Mouse (Mus musculus) ES-Bruce4 (cell line): ENCODE data around the gene Icam5.

ENCODE experiments used
- CTCF ChIP-seq: IDR thresholded peaks from one replicate; pipeline ENCODE4 v1.8.1; 2011; ENCODE audit warnings: low read depth, low read length
- POLR2A ChIP-seq: IDR thresholded peaks from one replicate; pipeline ENCODE4 v1.8.1; 2011; ENCODE audit warnings: low read length; ENCODE audit not compliant: insufficient read depth

DNA sequence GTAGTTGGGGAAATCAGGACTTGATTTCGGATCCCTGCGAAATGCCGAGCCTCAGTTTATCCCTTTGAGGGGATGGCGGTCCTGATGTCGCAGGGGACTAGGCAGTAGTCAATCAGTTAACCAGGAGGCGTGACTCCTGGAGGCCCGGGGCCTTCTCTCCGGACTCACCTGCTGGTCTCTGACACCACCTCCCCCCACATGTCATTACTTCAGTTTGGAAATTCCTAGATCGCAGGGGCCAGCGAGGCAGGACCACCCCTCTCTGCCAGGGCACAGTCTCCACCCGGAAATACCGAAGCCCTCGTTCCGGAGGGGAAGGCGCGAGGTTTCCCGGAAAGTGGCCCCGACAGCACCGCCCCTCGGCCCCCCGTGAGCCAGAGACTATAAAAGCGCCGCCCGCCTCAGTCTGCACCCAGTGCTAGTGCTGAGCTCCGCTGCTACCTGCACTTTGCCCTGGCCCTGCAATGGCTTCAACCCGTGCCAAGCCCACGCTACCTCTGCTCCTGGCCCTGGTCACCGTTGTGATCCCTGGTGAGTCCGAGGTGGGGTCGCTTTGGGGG is 16.2 kb upstream of the Icam5 start, which contains the start of gene Icam1:
- TF ChIP-seq CTCF (no peak), POLR2A (peak; percentile 96)
